Mouse (Mus musculus): ENCODE data around the gene Zfhx3.
A peak's percentile ranks its signal among the peaks of the same experiment; 100 is the strongest.

Zfhx3 gene

DNA sequence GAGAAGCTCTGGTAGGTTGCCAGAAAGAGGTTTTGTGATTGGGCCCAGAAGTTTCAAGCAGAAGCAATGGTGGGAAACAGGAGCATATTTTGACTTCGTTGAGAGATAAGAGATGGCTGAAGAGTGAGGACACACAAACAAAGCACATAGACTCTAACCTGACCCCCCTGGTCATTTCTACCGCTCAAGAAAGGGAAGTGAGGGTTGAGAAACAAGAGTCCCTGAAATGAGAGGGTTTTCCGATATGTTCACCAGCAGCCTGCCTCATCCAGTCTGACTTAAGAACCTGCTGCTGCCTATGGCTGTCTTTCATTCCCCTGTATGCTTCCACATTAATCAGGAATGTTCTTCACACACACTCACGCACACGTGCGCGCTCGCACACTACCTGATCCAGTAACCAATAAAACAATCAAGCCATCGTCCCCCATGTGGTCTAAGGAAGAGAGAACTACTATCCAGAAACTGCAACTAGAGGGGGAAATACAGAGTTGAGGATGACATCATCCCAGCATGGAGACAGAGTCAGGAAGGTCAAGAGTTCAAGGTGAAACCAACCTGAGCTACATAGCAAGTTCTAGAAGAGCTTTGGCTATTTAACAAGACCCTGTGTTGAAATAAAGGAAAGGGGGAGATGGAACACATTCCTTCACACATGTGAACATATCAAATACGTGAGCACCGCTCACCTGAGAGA is 649.7 kb downstream of the Zfhx3 start:
- no peak for DNase-seq (ENCODE audit: low read depth, low spot score)

DNA sequence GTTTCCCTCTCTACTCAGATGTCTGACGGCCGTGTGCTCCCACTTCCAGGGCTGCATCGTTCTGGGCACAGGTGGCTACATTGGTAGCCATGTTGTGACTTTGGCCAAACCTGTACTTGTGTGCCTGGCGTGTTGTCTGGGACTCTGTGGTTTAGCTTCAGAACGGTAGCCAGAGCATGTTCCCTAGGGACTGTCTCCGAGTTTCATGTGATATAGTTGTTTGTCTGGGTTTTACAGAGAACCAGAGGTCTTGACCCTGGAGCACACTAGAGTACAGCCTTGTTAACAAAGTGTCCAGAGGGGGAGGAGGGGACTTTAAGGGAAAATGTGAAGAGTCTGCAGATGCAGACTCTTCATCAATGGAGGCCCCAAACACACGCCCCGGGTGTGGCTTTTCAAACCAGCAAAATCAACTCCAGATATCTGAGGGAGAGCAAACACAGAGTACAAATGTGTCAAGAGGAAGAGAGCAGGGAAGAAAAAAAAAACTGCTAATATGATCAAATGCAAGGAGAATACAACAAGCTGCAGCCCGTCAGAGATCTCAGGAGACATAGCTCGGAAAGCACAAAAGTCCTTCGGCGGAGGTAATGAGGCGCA is 650.6 kb downstream of the Zfhx3 start:
- DNase-seq (ENCODE audit: low read depth, low spot score): no peak

DNA sequence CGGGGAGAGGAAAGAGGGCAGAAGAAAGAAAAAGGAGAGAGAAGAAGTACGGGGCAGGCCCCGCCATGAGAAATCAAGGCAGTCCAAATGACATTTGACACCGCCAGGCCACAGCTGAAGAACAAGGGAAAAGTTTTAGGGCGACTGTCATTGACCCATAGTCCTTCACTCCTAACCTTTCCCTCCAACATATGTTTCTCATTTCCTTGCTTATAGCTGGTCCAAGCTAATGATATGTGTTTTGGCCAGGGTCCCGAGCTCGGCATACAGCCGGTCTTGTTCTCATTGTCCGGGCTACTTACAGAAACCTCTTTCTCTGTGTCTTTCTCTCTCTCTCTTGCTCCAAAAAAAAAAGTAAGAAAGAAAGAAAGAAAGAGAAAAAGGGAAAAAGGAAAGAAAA is 651.4 kb downstream of the Zfhx3 start:
- no peak for DNase-seq (ENCODE audit: low read depth, low spot score)

DNA sequence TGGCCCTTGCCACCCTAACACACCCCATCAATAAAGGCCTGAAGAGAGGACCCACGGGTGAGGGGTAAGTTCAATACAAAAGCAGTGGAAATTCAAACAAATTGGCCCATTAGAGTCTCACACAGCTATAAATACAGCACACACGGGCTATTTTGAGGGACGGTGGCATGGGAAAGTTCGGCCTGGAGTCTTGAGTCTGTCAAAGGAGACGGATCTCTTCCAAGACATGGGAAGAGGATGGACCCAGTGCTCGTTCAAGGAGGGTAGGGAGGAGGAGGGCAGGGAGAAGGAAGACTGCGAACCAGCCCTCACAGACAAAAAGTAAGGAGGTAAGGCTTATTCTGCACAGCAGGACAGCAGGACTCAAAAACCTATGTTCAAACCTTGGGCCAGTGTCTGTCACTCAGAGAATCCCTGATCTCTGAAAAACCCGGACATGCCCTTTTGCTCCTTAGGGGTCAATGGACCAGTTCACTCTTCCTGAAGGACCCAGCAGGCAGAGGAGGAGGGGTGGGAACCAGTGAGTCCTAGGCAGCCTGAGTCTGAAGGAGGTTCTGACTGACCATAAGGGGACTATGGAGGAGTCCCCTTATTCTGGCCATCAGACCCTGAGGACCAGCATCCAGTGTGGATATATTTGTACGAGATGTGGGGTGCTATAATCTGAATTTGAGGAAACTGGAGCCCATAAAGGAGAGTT is 652.1 kb downstream of the Zfhx3 start:
- DNase-seq (ENCODE audit: low read depth, low spot score): no peak

DNA sequence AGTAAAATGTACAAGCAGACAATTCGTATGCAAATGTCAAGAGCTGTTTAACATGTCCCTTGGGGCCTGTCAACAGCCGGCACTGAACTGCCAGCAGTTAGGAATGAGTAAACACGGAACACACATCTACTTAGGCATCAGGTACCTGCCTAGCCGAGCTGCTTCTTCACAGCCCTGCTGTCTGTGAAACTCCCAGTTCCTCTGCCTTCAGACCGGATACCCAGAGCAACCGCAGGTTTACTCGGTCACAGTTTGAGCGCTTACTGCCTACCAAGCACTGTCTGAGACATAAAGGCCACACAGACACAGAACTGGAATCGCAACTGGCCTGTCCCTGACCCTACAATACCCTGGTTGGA is 652.6 kb downstream of the Zfhx3 start:
- DNase-seq (ENCODE audit: low read depth, low spot score): peak; percentile 6

DNA sequence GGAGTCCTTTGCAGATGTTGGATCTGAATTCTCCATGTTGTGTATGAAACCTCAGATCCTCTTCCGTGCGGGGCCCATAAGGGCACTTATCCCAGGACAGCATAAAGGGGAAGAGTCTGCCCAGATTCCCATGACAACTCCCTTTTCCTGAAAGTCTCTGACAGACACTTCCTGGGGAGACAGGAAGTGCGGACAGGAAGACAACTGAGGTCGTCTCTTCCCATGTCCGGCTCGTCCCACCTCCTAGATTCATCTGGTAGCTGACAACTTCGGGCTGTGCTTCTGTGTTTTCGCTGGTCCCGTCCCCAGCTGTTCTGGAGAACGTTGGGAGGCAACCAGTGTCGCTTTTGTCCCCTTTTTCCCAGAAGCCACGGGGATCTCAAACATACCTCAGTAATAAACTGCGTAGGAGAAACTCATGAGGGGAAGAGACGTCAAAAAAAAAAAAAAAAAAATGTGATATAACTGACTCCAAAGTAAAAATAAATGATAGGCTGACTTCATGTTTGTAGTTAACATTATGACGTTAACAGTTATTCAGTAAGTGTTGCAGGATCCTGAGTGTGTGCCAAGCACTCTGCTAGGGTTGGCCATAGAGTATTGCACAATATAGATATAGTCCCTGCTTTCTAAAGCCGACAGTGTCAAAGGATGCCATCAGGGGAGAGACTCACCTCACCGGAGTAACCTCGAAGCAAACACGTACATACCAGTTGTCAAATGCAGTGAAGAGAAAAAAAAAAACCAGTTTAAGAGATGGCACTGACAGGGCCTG is 653.5 kb downstream of the Zfhx3 start:
- DNase-seq (ENCODE audit: low read depth, low spot score): no peak

DNA sequence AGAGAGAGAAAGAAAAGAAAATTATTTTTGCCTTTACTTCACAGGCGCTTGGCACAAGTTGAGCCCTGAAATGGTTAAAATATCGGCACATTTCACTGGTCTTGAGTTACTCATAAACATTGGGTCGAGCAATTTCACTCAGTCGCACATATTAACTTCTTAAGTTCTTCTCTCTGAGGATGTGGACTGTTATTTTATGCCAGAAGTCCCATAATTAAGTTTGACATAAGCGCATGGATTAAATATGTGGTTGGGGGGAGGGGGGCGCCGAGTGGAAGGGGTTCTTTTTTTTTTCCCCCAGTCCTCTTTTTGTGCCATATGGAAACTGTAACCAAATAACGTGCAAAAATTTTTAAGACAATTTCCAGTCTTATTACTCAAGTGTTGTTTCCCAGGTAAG is 656.6 kb downstream of the Zfhx3 start:
- no peak for DNase-seq (ENCODE audit: low read depth, low spot score)

DNA sequence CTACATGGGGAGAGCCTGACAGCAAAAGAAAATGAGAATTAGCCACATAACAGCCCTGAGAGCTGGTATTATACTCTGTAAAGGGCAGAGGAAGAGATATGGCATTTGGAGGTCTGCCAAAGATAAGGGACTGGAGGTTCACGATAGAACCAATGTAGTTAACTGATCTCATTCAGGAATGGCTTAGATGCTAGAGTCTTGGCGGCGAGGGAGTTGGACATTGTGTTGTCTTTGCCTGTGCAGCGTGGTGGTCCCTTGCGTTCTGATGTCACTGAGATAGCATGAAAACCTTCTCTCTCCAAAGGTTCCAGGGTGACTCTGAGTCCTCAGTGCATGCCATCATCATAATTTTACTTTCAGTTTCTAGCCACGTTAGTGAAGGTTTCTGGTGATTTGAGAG is 657.1 kb downstream of the Zfhx3 start:
- DNase-seq (ENCODE audit: low read depth, low spot score): no peak

DNA sequence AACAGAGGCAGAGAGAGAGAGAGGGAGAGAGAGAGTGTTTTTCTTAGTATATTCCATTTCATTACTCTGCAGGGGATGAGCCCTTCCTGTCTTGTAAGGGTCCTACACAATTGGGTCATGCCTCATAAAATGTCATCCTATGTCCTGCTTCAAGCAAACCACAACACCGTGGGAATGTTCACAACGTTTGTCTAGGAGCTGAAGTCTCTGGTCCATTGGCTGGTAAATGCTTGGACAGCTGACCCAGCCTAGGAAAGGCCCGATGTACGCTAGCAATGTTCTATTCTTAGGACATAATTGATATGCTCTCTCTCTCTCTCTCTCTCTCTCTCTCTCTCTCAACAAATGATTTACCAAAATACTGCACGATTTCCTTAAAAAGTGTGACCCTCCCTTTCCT is 666.2 kb downstream of the Zfhx3 start:
- no peak for DNase-seq (ENCODE audit: low read depth, low spot score)

DNA sequence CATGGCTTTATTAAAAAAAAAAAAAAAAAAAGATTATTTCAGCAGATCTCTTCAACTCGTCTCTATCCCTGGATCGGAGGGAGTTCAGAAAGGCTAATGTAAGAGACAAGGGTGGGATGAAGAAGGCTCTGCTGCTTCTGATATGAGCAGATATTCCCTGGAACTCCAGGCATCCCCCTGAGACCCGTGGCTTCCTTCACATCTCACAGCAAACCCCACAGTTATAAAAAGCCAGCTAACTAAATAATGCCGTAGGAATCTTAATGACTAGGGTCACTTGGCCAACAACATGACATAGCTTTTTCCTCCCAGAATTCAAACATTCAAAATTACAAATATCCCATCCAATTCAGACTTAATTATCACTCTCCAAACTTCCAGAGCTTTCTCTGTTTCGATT is 666.7 kb downstream of the Zfhx3 start:
- DNase-seq (ENCODE audit: low read depth, low spot score): no peak

DNA sequence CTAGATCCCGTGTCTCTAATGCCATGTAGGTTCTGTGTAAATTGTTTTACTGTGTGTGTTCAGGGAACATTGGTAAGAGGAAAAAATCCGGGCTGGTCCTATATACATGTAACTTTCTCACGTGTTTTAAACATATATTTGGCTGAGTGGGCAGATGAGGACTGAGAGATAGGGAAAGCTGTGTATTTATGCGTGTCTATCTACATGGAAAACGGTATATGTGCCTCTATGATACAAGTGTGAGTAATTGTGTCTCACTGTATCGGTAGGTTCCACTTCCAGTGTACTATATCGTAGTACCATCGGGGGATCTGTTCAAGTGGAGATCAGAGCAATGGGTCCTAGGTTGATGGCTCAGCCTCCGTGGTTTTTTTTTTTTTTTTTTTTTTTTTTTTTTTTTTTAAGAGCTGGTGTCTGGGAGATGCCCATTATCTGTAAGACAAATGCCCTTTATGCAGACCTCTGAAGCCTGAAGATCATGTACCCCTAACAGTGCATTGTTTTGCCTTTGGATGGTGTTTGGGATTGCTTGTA is 668.8 kb downstream of the Zfhx3 start:
- DNase-seq (ENCODE audit: low read depth, low spot score): no peak

DNA sequence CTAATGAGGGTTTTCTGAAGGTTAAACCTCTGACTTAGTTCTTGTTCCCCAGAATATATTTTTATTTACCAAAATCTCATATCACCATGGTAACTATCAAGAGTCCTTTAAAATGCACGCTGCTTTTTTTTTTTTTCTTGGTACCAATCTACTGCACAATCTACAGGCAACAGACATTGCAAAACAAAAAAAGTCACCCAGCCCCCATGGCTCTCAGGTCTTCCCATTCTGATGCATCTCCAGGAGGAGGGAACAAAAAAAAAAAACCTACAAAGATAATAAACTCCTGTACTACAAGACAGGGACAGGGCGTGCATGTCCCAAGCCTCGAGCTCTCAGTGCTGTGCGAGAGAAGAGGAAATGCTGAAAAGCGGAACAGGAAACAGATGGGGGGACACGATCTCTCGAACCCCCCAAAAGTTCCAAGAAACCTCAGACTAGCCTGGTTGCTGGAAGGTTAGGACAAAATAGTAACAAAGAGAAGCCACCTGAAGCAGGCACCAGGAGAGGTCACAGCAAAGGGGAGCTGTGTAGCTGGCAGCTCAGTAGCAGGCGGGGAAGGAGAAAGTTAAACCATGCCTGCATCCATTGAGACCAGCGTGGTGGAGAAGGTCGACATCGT is 669.5 kb downstream of the Zfhx3 start:
- DNase-seq (ENCODE audit: low read depth, low spot score): no peak

DNA sequence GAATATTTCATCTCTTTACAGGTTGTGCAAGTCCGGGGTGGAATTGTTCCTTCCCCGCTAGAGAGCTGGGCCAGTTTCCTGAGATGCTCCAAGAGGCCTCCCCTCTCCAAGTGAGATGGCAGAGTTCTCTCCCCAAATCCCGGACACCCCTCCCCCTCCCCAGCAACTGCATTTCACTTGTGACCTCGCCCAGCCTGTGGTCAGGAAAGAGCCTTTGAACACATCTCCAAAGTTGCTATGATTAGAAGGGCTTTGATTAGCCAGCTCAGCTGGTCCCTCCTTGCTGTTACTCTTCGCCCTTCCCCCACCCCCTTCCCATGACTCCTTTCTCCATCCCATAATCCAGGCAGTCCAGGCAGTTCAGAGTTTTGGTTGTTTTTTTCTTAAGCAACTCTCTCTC is 670.4 kb downstream of the Zfhx3 start:
- no peak for DNase-seq (ENCODE audit: low read depth, low spot score)

DNA sequence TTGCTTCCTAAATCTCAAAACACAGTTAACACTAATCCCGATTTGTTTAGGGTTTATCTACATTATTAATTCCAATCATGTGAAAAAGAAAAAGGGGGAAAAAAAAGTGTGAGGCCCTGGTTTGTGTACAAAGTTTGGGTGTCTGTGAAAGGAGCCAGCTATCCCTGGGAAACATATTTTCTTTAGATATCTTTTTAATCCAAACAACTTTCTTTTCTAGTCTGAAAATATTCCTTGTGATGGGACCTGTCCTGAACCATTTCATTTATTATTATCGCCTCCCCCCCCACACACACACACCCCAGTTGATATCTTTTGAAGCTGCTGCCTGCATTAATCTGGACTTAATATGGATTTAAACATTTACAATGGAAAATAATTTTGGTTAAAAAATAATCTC is 670.8 kb downstream of the Zfhx3 start:
- DNase-seq (ENCODE audit: low read depth, low spot score): no peak

DNA sequence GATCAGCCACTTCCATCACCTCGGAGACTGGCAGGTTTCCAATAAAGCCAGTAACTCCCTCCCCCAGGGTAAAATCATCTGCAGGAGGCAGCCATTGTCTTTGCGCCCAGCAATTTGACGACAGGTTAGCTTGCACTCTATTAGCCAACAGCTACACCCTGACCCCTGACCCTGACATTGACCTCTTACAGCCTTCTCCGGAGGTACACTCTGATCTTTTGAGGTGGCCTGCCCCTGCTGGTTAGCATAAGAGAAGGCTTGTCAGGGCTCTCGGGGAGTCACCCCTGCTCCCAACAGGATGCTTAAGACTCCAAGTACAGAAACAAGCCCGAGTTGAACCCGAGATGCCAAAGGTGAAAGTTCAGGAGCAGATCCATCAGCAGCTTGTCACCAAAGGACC is 678.9 kb downstream of the Zfhx3 start:
- no peak for DNase-seq (ENCODE audit: low read depth, low spot score)

DNA sequence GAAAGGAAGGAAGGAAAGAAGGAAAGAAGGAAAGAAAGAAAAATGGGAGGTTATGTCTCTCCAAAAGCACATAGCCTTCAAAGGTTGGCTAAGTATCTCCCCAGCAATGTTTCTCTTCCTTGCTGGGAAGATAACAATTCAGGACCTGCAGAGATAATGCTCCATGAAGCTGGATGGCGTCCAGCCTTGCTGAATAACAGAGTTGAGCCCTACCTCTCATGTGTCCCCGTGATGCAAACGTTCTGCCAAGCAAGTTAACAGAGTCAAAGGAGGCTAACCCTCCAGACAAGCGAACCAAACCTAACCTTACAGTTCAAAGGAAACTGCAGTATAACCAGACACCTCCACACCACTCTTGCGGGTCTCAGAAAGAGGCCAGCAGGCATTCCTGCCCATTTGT is 681.2 kb downstream of the Zfhx3 start:
- DNase-seq (ENCODE audit: low read depth, low spot score): no peak

DNA sequence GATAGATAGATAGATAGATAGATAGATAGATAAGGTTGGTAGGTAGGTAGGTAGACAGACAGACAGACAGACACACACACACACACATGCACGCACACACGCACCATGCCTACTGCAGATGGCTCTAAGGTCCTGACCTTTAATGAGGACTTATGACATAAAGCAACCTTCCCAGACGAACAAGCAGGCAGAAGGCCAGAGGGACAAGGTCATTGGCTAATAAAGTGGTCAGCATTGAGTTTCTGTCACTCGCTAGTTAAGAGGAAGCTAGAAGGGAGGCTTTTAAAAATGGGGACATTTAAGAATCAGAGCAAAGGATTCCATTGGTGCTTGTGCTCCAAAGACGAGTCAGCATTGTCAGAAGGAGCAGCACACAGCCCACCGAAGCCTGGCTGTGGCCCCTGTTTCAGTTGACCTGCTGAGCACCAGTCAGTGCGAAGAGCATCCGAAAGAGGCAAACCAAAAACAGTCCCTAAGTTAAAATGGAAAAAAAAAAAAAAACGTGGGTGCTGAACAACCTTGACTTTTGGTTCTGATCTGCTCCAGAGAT is 683.2 kb downstream of the Zfhx3 start:
- no peak for DNase-seq (ENCODE audit: low read depth, low spot score)

DNA sequence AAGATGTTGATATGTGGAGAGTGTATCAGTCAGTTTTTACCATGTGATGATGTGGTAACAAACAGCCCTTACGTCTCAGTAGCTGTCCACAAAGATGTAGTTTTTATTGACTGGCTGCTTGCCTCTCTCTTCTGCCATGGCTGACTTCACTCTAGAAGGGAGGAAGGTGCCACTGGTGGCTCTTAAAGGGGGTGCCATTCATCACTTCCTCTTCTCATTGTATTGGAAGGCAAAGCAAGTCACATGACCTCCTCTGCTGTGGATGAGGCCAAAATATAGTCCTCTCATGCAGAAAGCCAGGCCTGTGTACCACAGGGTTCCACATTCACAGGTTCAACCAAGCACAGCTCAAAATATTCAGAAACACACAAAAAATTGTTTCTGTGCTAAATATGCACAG is 688.6 kb downstream of the Zfhx3 start:
- no peak for DNase-seq (ENCODE audit: low read depth, low spot score)

DNA sequence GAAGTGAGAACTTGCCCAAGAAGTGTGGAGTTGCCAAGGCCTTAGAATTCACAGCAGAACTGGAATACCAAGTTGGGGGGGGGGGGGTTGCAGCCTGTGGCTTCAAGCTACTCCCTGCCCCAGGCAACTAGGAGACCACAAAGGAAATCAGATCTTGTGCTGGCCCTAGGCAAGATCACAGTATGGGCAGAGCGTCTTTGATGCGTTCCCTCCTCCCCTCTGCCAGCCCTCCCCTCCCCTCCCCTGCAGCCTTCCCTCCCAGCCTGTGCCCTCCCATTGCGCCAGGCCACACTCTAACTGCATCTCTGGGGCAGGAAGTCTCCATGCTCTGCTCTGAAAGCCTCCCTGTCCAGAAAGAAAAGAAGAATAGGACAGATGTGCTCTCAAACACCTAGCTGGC is 691.8 kb downstream of the Zfhx3 start:
- DNase-seq (ENCODE audit: low read depth, low spot score): no peak

DNA sequence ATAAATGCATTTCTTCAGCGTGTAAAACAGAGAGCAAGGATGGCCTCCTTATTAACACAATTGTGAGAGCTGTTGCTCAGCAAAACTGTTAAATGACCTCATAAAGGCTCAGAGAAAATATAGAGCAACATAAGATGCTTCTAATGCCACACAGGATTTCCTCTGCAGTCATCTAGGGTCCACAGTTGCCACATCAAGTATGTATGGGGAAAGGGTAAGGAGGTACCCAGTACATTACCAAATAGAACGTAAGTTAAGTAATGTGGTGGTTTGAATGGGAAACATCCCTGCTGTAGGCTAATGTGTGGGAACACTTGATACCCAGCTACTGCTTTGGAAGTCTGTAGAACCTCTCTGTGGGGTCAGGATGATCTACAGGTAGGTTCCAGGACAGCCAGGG is 695.4 kb downstream of the Zfhx3 start:
- DNase-seq (ENCODE audit: low read depth, low spot score): no peak

DNA sequence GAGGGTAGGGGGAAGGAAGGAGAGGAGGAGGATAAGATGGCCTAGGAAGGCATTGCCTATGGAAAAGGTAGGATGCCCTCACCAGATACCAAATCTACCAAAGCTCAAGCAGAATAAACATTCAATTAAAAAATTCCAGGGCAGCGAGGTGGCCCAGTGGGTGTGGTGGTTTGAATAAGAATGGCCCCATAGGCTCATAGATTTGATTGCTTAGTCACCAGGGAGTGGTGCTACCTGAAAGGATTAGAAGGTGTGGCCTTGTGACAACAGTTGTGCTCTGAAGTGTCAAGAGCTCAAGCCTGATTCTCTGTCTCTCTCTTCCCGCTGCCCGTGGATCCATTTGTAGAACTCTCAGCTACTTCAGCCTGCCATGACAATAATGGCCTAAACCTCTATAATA is 703.2 kb downstream of the Zfhx3 start:
- no peak for DNase-seq (ENCODE audit: low read depth, low spot score)

DNA sequence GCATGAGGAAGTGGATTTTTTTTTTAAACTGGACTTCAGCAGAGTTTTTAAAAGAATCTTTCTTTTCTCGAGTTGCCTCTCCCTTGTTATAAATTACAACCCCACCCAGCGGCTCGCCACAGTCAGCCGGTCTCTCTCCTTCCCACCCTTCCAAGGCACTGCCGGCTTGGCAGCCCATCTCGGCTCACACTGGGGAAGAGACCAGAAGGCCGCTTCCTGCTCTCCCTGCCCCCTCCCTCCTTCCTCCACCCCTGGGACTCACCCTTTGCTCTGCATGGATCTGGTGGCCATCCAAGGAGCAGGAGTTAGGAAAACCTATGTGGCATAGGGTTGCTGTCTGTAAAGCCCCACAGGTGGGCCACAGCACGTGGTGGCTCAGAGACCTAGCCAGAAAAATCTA is 705.1 kb downstream of the Zfhx3 start:
- DNase-seq (ENCODE audit: low read depth, low spot score): no peak

Measured in CD4-positive helper T cell, adult 2 months (primary cell).